Mouse (Mus musculus): ENCODE results near the gene Trhr2.

Trhr2 gene

DNA sequence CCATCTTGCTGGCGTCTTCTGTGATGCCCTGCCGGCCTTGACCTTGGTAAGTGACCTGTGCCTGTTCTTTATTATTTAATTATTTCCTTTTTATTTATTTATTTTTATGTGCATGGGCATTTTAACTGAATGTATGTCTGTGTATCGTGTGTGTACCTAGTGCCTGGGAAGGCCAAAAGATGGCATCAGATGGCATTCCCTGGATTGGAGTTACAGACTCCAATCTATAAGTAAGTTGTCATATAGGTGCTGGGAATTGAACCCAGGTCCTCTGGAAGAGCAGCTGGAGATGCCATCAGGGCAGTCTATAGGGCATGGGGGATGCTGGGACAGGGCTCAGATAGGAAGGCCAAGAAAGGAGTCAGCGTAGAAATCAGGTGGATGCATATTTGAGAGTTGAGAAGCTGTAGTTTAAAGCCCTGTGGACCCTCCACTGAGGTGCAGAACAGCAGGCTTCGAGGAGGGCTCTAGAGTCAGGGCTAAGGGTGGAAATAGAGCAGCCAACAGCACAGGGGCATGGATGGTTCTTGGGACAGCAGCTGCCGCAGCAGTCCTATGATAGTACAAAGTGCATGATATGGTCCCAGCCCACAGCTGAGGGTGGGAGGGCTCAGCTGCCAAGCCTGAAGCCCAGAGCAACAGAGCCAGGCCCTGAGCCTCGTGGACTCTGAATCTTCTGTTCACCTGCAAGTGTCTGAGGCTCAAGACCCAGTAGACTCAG, at the start of gene Trhr2:
TSS of gene Trhr2 (minus strand) at position 51 of the 721 bp plus-strand sequence.
- DNase-seq (ENCODE audit: low spot score in 2 of 2): no peak

DNA sequence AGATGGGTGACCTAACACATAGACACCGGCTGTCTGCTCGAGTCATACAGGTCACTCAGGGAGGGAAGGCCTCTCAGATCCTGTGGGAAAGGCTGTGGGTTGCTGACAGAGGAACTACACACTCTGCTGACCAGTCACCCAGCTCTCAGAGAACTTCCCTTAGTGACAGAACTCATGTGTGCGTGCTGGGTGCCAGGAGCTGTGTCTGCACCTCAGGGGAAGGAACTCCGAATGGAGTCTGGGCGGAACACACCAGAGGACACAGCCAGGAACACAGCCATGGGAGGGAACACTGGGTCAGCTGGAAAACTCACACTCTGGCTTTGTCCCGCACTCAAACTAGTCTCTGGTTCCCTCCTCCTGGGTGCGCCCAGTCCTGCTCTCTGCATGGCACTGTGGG, 47.1 kb upstream of the Trhr2 start:
- no peak for DNase-seq (ENCODE audit: low spot score in 2 of 2)

DNA sequence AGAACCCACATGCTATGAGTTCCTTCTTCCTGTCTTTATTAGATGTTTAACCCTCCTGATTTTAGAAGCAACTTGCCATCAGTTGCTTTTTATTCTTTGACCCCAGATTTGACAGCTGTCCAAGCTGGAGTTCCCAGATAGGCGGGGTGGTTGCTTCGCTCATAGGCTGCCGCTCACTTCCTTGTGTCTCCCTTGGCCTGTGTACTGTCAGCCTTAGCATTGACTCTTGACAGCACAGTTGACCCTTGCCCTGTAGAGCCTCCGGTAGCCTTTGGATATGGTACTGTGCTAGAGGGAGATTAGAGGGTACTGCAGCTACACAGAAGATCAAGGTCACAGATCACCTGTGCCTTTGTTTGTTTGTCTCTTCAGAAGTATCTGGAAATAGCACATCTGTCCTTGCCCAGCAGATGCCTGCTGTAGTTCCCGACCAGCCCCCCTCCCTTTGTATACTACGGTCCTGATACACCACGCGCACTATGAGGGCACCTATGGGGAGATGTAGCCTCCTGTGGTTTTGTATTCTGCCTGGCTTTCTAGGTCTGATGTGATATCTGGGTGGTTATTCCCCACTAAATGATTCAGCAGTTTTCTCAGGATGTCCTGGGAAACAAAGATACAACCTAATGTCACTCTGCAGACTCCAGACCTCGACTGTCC, 44.7 kb upstream of the Trhr2 start:
- DNase-seq (ENCODE audit: low spot score in 2 of 2): no peak

GRCm38 (mm10) chr8:122398186-122398585, 37.6 kb upstream of the Trhr2 start:
- no peak for DNase-seq (ENCODE audit: low spot score in 2 of 2)

DNA sequence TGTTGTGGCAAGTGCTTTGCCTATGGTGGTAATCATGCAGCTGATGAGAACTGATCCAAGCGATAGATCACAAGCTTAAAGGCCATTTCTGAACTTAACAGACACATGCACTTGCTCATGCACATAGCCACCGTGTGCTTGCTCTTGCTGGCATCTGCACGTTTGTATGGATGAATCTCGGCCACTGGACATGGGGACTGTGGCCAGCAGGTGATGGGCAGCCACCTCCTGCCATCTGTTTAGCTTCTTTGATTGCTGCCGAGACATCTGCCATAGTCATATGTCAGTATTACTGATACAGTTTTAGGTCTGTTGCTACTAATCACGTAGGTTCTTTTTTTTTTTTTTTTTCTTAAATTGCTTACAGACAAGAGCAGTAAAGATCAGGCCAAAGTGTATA, 34.7 kb upstream of the Trhr2 start:
- no peak for DNase-seq (ENCODE audit: low spot score in 2 of 2)

DNA sequence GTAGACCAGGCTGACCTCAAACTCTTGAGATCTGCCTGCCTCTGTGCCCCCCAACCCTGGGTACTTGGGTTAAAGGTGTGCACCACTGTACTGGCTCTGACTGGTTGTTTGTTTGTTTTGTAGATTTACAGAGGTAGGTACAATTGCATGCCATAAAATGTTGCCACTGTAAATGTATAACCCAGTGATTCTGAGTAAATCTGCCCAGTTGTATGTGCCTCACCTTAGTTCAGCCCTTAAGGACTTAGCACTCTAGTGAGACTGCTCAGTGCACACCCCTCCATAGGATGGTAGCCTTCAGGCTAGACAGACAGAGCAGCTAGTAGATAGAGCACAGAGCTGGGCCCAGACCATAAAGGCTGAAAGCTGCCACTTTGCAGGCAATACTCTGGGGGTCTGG, 33.2 kb upstream of the Trhr2 start:
- no peak for DNase-seq (ENCODE audit: low spot score in 2 of 2)

- no peak for DNase-seq (ENCODE audit: low spot score in 2 of 2)
Measured at GRCm38 (mm10) chr8:122390758-122391157, 30.2 kb upstream of the Trhr2 start.

DNA sequence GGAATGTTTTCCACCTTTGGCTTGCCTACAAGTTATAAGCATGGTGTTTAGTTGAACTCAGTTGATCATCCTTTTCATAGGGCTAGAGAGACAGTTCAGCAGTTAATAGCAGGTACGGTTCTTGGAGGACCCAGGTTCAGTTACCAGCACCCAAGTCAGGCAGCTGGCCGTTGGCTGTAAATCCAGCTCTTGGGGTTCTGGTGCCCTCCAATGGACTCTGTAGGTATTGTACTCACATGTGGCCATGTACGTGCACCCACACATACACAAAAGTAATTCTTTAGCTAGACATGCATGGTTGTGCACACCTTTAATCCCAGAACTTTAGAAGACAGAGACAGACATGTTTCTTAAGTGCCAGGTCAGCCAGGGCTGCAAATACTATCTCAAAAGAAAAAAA, 28.8 kb upstream of the Trhr2 start:
- DNase-seq (ENCODE audit: low spot score in 2 of 2): no peak

- DNase-seq (ENCODE audit: low spot score in 2 of 2): no peak
Measured at GRCm38 (mm10) chr8:122383039-122383438, 22.5 kb upstream of the Trhr2 start.

- DNase-seq (ENCODE audit: low spot score in 2 of 2): peak; percentile 99
Measured at GRCm38 (mm10) chr8:122376365-122377231, 16.1 kb upstream of the Trhr2 start, which contains the start of gene Zc3h18. Gene Zc3h18, plus strand, starts transcription at chr8:122376609.

DNA sequence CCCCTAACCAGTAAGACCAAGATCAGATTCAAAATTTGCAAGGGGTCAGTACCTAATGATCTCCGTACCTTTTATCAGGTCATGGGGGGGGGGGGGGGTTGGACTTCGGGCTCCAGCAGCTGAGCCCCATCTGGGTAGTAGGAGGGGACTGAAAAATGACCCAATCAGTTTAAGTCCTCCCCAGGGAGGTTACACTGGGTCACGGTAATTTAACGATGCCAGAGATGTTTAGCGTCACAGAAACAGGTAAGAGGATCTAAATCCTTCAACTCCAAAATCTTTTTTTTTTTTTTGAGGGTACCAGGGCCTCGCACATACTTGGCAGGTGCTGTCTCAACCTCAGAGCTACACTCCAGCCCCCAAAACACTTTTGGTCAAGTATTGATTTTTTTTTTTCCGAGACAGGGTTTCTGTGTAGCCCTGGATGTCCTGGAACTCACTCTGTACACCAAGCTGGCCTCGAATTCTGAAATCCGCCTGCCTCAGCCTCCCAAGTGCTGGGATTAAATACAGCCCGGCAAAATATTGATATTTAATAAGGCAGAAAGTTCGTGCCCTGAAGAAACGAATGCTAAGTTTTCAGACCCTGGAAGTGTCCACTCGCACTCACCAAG, 15.3 kb upstream of the Trhr2 start:
- no peak for DNase-seq (ENCODE audit: low spot score in 2 of 2)

DNA sequence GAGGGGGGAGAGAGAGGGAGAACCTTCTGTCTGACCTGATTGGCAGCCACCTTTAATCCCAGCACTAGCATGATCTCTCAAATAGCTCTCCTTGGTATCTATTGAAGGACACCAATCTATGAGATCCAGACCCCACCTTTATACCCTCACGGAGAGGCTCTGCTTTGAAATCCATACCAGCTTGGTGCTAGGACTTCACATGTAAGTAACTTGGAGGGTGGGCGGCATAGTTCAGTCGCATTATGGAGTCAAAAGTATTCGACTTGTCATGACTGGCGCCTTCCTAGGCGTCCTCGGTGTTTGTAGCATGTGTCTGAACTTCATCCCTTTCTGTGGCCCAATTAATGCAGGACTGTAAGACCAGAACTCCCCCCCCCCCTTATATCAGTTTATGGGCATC, 14.8 kb upstream of the Trhr2 start:
- no peak for DNase-seq (ENCODE audit: low spot score in 2 of 2)

DNA sequence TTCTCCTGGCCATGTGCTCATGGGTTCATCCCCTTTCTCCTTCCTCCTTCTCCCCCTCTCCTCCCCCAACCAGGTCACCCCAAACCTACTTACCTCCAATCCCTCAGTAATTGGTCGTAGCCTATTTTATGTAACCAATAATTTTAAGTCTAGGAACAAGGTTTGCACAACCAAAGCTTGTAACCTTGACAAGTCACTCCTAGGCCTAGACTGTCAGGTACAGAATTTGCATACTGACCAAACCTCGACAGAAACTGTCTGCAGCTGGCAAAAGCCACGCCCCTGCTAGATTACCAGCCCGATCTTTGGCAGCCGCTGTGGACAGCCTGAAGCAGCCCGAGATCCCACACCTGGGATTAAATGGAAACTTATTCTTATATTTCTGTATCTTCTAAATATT, 11.2 kb upstream of the Trhr2 start:
- DNase-seq (ENCODE audit: low spot score in 2 of 2): no peak

DNA sequence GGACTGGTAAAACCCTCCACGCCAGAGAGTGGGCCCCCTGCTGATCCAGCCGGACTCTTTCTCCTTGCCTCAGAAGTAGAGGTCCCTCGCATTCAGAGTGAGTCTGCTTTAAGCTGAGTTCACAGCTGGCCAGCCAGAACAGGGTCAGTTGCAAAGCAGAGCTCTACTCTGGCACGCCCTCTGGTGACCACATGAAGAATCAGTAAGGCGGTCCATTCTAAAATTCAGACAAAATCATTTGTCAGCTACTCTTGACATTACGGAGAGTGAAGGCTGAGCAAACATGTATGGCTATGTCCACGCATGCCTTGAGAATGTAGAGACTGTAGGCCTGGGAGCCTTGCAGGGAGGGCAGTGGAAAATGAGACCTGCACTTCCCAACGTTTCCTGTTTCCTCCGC, 9.1 kb upstream of the Trhr2 start:
- DNase-seq (ENCODE audit: low spot score in 2 of 2): peak; percentile 44 to 50

- DNase-seq (ENCODE audit: low spot score in 2 of 2): no peak
Measured at GRCm38 (mm10) chr8:122368494-122368893, 7.9 kb upstream of the Trhr2 start.

GRCm38 (mm10) chr8:122362967-122363366, 2.4 kb upstream of the Trhr2 start:
- DNase-seq (ENCODE audit: low spot score in 2 of 2): no peak

DNA sequence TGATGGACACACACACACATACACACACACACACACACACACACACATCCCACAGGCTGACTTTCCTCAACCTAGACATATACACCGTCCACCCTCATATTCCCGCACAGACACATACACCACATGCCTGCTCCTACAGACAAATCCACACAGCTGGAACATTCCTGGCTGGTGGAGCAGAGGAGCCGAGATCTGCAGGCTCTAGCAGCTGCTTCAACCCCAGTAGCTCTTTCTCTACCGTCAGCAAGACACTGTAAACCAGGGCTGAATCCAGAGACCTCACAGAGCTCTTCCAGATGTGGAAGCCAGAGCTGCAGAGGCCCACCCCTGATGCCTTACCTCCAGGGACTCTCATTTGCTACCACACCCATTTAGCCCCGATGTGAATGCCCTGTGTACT, 1.7 kb upstream of the Trhr2 start:
- DNase-seq (ENCODE audit: low spot score in 2 of 2): no peak

DNA sequence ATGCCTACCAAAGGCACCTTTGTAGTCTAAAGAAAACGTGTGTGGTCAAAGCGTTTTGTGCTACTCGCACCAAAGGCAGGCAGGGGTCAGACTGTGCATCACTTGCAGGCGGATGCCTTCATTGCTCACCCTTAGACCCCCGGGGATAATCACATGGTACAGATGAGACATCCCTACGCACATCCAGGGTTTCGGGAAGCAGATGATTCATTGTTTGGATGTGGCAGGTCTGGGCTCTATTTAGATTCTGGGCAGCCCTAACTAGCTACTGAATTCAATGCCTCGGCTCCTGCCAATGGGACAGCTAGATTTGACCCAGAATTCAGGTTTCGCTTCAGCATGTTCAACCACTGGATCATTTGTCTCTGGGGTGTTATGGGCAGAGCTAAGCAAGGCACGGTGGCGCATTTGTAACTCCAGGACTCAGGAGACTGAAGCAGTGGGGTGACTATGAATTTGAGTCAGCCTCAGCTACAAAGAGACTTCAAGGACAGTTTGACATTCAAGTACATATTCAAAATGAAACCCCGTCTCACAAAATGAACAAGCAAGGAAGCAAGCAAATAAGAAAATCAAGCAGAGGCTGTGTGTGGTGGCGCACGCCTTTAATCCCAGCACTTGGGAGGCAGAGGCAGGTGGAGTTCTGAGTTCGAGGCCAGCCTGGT, 1.3 kb downstream of the Trhr2 start:
- DNase-seq (ENCODE audit: low spot score in 2 of 2): no peak

DNA sequence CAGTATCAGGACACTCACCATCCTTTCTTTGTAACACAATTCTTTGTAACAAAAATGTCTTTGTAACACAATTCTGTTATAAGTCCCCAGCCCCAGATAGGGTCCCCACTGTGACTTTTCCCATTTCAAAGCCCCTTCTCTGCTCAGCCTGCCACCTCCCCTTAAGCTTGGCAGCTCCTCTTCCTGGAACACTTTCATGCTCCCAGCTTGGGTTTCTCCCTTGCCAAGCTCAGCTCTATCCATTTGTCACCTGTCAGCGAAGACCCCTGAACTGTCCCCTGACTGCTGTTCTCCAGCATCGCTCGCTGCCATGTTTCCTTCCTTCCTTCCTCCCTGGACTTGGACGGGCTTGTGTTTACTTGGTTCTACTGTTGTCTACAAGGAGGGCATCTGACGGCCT, 2.9 kb downstream of the Trhr2 start:
- DNase-seq (ENCODE audit: low spot score in 2 of 2): no peak

- no peak for DNase-seq (ENCODE audit: low spot score in 2 of 2)
Measured at GRCm38 (mm10) chr8:122357202-122357601, 3.3 kb downstream of the Trhr2 start.
